14 mouse cellular contexts compared by ENCODE assay signal in genomic region chr10:107248481-107248880, GRCm38 (mm10).
DNase-seq lines count a peak whose midpoint lies in the region.
"Had no signal": no experiment of that assay in that cellular context is flagged by ENCODE, and none has a peak within 500 bp of the region (broad histone marks: within the 10 kb centered on the region; RNA-seq: fewer than 3 reads in every experiment).

No protein-coding gene starts in this region.

- peak; percentile 93 for DNase-seq in 3T3-L1 (ENCODE audit: low read depth, low spot score)
- no peak for DNase-seq in lung, postnatal 4 days
- DNase-seq: adrenal gland, adult 2 months; adrenal gland, adult 8-10 months; adrenal gland, postnatal 10 days; adrenal gland, postnatal 14 days; adrenal gland, postnatal 25 days; adrenal gland, postnatal 36 days; B cell, adult 2 months; cerebellum, adult 11 months; cerebellum, adult 11-12 months; cerebellum, adult 18-20 months; cerebellum, adult 2 months; cerebellum, adult 8-10 months had no signal
